Mouse (Mus musculus): ENCODE results near the gene Espl1. TPM values are rescaled to one million over a fixed set of nuclear protein-coding genes. Genes with fewer than 3 reads are reported as not detected.

Gene Espl1
- polyA plus RNA-seq (2012; rRNA removed) = 2.9 and 7.1 TPM in 2 replicates

DNA sequence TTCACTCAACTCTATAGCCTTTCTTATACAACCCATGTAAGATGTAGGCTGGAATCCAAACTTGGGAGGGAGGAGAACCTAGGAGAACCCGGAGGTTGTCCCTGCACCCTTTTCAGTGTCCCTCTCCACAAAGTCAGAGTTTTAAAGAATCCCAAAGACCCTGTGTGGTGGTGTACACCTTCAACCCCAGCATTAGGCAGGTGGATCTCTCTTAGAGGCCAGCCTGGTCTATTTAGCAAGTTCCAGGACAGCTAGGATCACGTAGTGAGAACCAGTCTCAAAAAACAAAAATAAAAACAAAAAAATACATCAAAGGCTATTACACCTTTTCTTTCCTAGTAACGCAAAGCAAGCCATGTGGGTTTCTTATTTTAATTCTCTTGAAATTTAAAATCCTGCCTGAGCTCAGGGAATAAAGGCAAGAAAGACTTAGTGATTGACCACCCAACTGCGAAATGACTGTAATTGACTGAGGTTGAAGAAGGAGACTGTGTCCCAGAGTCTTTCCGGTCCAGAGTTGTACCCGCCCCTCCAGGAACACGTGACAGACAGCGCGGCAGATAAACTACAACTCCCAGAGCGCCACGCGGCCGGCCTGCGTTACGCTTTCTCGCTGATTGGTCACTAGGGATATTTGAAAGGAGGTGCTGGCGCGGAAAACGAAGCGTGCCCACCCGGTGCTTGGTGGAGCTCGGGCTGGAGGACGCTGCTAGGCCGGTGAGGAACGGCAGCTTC lies at the start of gene Espl1:
Espl1 (plus strand) TSS at position 634 of the 735 bp plus-strand sequence.
- no peak for DNase-seq (ENCODE audit: low read depth)

DNA sequence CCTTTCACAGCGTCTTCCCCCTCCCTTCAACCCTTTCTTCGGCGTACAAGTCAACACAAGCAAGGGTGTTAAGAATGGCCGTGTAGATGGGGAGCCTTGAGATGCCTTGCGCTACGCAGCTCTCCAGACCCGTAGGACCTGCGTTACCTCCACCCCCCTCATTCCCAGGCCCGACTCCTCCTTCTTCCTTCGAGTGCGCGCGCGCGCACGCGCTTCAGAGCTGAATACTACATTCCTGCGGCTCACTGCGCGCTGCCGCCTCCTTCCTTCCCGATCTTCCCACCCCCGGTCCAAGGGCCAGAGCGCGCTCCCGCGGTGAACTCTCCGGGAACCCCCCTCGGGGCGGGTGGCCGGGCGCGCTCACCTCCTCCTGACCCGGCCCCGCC lies 49.2 kb upstream of the Espl1 start:
- DNase-seq (ENCODE audit: low read depth) = no peak

DNA sequence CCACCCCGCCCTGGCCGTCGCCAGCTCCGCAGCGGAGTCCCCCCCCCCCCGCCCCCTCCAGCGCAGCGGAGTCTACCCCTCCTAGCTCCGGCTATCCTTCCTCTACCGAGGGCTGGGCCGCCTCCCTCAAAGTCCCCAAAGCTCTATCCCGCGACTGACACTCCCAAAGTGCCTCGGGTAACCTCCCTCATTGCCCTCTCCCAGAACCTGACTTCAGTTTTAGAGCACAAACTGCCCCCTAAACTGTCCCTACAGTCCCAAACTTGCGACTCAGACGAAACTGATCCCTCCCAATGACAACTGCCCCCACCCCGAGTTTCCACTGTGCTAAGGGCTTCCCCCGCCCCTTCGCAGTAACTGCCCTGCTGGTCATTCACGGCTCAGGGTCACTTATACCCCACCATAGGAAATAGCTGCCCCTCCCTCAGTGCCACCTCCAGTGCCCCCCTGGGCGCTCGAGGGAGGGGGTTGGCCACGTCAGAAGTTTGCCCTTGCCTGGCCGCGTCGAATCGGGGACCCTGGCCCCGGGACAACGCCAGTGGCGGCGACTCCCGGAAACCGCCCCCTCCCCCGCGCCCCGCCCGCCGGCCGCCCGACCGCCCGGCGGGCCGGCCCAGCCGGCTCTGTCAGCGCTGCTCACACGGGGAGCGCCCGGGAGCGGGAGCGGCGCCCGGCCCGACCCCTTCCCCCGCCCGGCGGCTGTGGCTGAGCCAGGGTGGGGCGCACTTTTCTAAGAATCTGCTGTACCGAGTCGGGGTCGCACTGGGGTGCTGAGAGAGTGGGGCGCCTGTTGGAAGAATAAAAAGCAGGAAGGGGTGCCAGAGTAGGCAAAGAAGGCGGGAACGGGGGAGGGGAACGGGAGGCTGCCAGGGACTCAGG lies 48.6 kb upstream of the Espl1 start:
- DNase-seq (ENCODE audit: low read depth) = no peak

DNA sequence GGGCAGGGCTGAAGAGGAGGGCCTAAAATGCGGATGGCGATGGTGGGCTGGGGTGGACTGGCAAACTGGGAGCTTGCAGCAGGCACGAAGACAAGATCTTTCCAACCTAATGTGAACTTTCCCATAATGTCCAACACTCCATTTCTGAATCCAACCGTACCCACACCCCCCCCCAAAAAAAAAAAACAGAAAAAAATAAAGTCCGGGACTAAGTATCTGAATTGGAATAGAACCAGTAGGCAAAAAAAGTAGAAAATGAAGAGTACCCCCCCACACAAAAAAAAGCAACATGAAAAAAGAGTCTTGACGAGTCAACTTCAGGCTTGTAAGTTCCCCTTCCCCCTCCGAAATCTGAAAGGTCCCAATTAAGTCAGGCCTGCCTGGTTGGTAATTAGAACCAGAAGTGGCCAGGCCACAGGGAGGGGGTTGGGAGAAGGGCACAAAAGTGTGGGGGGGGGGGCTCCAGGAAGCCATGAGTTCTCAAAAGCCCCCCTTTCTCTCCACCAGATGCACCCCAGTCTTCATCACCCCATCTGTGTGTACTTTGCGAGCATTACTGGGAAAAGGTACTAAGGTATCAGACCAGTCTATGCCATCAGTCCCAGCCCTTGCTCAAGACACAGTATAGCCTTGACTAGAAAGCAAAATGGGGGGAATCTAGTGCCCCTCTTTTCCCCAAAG lies 47.8 kb upstream of the Espl1 start:
- DNase-seq (ENCODE audit: low read depth) = no peak

DNA sequence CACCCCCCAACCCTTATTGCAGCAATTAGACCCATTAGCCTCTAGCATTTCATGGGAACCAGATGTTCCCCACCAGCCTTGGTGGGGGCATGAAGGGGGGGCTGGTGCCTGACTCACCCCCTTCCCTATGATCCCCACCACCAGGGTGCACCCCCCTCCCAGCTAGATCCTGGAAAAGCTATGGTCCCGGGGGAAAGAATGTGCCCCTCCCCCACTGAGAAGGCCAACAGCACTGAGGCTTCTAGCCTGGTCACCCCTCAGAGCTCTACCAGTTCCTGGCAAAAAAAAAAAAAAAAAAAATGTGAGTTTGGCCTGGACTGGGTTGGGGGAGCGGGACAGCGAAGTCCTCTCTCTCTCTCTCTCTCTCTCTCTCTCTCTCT lies 47.3 kb upstream of the Espl1 start:
- no peak for DNase-seq (ENCODE audit: low read depth)

DNA sequence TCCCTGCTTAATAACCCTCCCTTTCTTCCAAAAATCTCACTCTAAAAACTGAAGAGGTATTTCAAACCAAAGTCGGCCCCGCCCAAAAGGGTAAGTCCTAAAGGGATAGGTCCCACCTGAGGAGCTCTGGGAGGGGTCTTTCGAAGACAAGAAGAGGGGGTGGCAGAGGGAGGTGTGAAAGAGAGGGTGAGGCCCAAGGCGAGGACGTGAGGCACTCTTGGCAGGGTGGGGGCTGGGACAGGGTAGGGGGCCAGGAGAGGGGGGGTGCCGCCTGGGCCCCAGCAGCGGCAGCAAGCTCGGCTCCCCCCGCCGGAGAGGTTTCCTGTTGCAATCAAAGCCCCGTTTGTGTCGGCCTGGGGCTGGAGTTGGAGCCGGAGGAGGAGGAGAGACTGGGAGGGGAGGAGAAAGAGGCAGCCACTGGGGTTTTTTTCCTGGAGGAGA lies 46.8 kb upstream of the Espl1 start:
- DNase-seq (ENCODE audit: low read depth) = no peak

DNA sequence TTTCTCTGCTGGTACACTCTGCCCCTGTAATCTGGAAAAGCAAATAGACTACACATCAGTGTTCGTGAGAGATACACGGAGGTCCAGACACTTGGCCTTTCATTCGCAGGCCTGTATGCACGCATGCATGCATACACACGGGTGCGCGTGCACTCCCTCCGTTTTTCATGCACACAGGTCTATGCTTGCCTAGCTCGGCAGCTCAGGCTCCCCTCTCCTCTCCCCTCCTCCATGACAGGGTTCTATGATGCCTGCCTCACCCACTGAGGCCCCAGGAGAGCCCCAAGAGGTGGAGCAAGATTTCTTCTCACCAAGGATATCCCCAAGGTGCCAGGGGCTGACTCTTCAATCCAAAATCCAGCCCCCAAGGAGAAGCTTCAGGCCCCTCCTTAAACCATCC lies 46.1 kb upstream of the Espl1 start:
- no peak for DNase-seq (ENCODE audit: low read depth)

DNA sequence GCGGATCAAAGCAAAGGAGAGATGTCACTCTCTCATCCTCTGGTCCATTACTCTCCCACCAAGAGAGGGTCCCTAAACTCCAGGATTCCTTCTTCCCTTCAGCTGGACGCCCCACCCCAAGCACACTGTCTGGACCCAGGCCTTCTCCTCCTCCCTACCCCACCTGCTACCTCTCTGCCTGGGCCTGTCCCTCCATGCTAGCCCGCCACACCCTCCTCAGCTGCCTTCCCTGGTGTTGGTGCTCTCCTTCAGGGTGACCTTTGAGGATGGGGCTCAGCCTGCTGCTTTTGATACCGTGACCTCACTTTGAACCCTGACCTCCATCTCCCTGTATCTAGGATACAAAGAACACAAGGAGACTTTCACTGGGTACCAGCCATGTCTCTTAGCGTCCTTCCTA lies 45.5 kb upstream of the Espl1 start:
- no peak for DNase-seq (ENCODE audit: low read depth)

DNA sequence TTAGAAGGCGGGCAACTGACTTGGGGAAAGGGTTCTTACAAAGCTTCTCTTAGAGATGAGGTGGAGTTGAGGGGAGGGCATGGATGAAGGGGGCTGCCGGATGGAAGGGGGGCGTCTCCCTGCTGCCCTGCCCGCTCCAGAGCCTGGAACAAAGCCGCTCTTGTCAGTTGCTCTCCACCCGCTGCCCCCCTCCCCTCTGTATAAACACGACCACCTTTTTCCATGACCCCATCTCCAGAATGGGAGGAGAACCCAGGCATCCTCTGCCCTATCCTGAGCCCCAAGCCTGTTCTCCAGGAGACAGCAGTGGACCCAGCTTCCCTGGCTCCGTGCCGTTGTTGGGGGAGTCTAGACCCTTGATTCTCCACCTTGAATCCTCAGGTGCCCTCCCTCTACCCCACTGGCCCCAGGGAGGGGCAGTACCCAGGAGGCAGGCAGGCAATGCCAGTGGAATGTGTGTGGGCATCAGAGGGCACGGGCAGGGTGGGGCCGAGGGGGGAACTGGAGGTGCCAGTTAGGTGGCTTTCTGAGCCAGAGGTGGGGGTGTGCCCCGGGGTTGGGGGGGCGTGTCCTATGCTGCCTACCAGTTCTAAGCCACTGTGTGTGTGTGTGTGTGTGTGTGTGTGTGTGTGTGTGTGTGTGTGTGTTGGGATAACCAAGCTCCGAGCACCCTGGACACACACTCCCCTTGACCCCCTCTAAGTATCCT lies 40.4 kb upstream of the Espl1 start:
- no peak for DNase-seq (ENCODE audit: low read depth)

DNA sequence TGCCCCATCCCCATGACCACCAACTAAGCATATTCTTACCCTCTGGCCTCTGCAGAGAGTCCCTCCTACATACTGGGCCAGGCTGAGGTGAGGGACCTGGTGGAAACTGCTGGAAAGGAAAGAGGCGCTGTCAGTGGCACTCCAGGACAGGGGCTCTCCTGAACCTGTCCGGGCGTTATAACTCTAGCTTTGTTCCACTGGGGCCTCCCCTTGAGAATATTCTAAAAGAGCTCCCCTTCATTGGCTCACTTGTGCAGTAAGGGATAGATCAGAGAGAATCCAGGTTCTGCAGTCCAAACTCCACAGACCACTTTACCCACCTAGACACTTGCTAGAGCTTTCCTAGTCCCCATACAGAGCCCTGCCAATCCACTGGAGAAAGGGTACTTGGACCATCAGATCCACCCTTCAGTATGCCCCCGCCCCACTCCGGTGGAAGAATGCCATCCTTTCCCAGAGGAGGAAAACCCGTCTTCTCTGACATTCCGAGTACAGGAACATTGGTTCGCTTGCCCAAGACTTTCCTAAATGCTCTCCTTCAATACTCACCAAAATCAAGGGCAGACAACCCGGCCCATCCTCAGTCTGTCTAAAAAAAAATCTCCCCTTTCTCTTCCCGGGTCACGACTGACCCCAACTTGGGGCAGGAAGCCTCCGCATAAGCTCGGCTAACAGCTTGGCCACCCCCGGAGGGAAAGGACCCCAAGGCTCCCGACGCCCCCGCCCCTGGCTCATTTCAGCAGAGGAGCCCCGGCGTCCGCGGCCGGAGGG lies 39.5 kb upstream of the Espl1 start:
- DNase-seq (ENCODE audit: low read depth) = no peak

DNA sequence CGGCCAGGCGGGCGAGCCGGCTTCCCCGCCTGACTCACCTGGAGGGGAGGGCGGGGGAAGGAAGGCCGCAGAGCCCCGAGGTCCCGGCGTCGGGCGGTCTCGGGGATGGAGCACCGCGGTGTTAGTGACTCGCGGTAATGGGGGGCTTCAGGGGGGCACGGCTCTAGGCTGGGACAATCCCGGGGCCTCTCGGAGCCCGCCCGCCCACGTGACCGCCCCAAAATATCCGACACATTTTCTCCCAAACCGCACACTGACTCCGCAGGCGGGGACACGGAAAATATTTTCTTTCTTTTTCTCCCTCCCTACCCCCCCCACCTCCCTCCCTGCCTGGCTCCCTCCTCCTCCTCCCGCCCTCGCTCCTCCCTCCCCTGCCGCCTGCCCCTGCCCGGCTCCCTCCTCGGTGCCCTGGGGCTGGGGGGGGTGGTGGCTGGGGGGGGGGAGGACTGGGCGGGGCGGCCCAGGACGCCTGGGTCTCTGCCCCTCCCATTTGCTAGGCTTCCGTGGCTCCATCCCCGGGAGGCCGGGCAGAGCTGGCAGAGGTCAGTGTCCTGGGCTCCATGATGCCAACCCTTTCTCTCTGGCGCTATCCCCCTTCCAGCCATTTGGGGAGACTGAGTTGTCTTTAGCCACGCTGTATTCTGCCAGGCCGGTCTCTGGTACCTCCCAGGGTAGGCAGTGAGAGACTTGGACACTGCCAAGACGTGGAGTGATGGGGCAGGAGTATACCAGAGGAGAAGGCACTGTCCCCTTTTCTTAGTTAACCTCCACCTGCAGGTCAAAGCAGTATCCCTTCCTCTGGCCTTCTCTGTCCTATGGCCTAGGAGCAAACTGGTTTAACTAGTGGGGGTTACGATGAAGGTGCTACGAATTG lies 38.6 kb upstream of the Espl1 start, which contains the start of gene Rarg:
Rarg (minus strand) TSS at position 316 of the 874 bp plus-strand sequence.
- no peak for DNase-seq (ENCODE audit: low read depth)

DNA sequence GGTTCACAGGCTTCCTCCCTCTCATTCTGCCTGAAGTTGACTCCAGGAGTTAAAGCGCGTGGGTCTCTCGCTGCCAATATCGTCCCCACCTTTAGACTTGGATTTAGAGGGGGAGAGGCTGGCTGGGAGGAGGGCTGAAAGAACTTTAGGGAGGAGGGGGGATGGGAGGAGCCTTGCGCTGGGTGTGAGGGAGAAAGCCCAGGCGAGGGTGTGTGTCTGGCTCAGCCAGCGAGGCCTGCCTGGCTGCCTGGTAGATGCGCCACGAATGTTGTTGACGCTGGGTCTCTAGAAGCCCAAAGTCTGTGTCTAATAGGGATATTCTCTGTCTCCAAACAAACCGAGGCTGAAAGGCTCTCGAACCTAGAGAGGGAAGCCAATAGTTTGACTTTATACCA lies 38.0 kb upstream of the Espl1 start:
- no peak for DNase-seq (ENCODE audit: low read depth)

DNA sequence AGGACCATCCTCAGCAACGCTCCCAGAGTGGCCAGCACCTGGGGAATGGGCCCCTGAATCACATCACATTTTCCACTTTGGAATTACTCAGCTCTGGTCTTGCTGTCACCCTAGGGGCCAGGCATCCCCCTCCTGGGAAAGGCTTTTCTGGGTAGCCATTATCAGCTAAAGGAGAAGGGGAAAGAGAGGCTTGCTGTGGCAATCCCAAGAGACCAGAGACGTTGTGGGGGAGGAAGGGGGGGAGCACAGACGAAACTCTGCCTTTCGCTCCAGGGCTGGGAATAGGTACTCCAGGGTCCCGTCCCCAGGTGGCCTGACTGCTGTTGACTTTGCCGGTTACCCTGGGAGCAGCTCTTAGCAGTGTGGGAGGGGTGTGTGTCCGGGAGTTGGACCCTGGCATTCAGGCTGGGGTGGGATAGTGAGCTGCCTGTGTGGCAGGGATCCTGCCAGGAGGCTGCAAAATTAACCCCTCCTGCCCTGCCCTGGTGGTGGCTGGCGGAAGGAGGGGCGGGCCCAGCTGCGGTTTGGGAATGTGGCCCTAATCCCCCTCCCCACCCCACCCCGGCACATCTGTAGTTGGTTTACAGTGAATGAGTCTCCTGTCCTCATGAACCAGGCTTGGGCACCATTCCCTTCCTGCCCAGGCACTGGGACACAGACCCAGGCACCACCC lies 37.3 kb upstream of the Espl1 start:
- no peak for DNase-seq (ENCODE audit: low read depth)

DNA sequence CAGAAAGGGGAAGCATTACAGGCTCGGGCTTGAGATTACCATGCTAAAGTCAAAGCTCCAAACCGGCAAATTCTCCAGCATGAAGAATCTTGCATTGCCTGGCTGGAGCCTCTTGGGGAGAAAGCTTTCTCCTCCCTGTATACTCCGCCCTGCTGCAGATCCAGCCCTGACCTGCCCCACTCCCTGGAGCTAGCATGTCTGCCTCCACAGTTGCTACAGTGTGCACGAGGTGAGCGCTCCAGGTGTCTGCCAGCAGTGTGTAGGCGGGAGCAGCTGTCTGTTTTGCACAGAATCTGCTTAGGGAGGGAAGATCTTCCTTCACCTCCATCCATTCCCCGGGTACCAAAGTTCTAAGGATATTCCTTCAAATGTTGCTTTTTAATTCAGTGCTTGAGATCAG lies 33.5 kb upstream of the Espl1 start:
- no peak for DNase-seq (ENCODE audit: low read depth)

DNA sequence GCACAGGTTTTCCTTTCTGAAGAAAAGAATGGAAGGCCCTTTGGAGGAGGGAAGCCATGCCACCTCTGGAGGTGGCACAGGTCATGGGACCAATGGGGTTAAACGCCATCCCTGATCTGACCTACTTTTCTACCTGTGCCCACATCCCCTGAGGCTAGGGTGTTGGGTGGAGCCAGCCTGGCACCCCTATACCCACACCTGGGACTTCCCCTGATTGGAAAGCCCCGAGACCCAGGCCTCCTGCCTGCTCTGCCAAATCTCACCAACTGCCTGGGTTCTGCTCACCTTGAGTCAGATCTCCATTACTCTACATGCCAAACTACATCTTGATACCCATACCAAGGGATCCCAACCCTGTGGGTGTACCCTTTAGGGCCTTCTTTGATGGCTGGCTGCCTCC lies 33.0 kb upstream of the Espl1 start:
- DNase-seq (ENCODE audit: low read depth) = no peak

DNA sequence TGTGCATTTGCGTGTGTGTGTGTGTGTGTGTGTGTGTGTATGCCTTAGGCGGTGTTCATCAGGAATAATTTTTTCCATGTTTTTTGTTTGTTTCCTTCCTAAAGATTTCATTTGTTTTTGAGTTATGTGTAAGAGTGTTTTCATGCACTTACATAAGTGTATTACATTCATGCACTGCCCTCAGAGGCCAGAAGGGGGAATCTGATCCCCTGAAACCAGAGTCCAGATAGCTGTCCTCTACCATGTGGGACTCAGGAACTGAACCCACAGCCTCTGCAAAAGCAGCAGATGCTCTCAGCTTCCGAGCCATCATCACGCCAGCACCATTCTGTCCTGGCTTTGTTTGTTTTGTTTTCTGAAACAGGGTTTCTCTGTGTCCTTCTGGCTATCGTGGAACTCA lies 30.5 kb upstream of the Espl1 start:
- DNase-seq (ENCODE audit: low read depth) = no peak

DNA sequence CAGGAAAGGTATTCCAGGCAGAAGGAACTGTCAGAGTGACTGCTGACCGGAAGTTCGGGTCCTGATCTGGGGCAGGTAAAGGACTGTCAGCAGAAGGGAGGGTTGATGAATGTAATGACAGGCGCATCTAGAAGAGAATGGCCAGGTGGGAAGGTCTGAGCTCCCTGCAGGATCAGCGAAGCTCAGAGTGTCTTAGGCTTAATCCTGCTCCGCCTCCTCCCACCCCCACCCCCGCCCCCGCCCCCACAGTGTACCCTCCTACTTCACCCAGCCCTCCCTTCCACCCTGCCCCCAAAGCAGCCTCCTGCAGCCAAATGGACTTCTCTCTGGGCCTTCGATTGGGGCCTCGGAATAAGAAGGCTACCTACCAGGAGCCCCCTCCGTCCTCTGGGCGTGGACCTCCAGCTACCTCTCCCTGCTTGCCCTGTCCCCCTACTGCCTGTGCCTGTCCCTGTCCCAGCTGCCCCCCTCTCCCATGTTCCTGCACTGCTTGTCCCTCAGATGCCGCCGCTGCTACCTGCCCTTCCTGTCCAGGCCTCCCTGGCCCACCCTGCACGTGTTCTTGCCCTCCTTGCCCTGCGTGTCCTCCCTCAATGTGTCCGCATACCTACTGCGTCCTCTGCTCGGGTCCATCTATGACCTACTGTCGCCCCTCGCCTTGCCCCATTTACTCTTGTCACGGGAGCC lies 25.6 kb upstream of the Espl1 start, which contains the start of gene Gm9918:
Gm9918 (plus strand) TSS at position 290 of the 687 bp plus-strand sequence.
- no peak for DNase-seq (ENCODE audit: low read depth)

DNA sequence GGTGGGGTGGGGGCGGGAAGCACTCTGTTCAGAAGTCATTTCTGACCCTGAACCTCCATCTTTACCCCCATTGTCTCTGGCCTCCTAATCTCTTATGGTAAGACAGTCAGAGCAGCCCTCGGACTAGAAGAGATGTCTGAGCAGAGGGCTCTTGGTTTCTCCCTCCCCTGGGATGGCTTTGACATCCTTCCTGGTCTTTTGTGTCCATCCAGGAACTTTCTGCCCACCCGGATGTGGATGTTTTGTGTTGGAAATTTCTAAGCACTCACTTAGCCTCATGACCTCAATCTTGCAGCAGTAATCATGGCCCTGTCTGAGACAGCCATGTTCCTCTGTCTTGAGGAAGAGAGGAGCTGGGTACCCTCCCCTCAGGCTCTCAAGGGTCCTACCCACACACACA lies 24.6 kb upstream of the Espl1 start:
- no peak for DNase-seq (ENCODE audit: low read depth)

Data from gonadal fat pad, adult 2 months (tissue).